Mouse (Mus musculus) megakaryocyte-erythroid progenitor cell, adult 5 weeks (primary cell): Measurements from ENCODE around the gene Gpr141. TPM values are rescaled to one million over a fixed set of nuclear protein-coding genes. Genes with fewer than 3 reads are reported as not detected.

Source experiments
- polyA plus RNA-seq: library from polyadenylated mRNA; stranded (reverse); fragments of >175 nt; gene quantifications from 2 replicates; pipeline ENCODE4 v1.2.3, GENCODE M21; 2012

Gene Gpr141
- 0.15 and 0.47 TPM in 2 replicates for polyA plus RNA-seq

GRCm38 (mm10) chr13:19824071-19824470, at the start of gene Gpr141:
TSS of gene Gpr141 (minus strand) at chr13:19824257.

Other genes with a start within 250 kb of the Gpr141 start
- gene Epdr1, start 204.3 kb downstream of the Gpr141 start, polyA plus RNA-seq, result 15.6 and 20.9 TPM in 2 replicates
- 0.84 and 1.1 TPM in 2 replicates for gene Sfrp4, start 201.2 kb downstream of the Gpr141 start, polyA plus RNA-seq
- not detected in 2 replicates for gene Nme8, start 126.5 kb downstream of the Gpr141 start, polyA plus RNA-seq